Mouse (Mus musculus) right cerebral cortex, adult 18-20 months (tissue): Measurements from ENCODE around the gene Uhrf2.
"Not testable (repeated sequence)": the region's sequence is repeated elsewhere in the genome, so short reads cannot be mapped to it uniquely, and the experiment has no call there.

Experiments
- DNase-seq: peaks from one replicate; pipeline ENCODE4 v3.0.0; 2022; ENCODE audit warnings: mixed read lengths

The Uhrf2 gene

GRCm38 (mm10) chr19:30029894-30030635, at the start of gene Uhrf2:
TSS of gene Uhrf2 (plus strand) at chr19:30030513.
- peak; percentile 95 for DNase-seq

GRCm38 (mm10) chr19:29984208-29985005, 45.9 kb upstream of the Uhrf2 start:
- no peak for DNase-seq

DNA sequence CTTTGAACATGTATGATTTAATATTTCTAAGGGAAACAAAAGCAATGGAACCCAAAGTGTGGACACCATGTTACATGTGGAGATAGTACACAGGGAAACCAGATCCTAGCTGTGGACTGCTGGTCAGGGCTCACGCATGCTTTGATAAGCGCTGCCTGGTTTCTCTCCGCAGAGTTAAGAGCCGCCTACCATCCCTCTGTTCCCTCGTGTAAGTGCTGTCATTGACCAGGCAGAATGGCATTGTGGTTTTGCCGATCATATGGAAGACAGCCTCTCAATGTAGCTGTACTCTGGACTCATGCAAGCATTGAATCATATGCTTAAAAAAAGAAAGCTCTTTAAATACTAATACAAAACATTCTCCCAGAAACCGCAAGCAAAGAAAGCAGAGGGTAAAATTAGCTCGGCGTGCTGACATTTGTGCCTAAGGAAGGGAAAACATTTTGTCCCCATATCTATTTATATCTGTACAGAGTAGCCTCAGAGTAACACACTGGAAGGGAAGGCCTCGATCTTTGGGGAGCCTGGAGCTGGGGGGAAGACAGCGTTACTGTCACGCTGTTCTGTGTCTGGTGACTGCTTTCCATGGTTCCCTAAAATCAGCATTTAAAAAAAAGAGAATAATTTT, 43.7 kb upstream of the Uhrf2 start:
- DNase-seq: peak; percentile 3

DNA sequence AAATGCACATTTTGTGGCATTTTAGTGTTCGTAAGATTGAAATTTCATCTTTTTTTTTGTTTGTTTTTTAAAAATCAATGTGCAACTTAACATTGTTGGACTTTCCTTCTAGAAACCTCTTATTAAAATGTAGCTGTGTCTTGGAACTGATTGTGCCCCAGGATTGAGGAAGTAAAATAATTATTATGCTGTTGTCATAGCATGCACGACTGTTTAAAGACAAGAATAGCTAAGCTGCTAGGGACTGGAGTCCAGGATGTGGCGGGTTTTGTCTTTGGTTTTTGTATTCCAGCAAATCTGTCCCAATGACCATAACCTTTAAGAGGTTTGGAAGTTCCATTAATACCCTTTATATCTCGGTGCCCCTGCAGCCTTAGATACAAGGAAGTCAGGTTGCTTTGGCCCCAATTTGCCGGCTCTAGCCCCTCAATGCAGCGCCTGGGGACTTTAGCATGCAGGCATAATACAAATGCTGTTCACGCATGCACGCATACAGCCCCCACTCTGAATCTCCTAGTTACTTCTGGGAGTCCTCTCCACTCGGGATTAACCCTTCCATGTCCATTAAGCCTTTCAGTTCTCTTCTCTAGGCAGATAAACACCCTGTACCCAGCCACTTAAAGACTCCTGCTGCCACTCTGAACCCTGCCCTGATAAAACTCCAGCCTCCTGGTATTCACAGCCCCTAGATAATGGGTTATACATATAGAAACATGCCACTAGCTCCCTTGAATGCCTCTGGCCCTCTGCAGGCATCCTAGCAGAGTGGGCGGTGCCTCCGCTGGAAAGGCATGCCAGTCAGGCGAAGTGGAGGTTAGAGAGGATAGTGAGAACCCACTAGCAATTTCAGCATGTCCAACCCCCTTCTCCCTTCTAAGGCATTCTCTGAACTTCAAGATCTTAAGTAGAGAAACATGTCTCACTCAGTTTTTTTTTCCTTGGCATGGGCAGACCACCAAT, 29.6 kb upstream of the Uhrf2 start:
- no peak for DNase-seq

DNA sequence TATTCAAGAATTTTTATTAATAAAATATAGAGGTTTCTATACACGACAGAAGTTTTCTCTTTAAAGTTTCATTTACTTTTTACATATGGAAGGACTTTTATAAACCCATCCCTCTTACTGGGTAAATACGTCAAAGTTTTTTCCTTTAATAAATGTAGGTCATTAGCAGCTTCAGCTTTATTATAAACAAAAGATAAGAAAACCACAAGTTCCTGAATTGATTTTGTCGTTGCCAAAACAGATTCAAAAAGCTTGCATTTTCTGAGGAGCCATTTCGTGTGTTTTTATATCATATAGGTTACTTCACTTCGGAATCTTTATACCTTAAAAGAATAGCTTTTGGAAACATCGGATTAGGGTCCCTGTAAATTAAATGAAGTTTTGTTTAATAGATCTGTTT, 28.8 kb upstream of the Uhrf2 start:
- no peak for DNase-seq

- DNase-seq: no peak
Measured at GRCm38 (mm10) chr19:30003621-30004020, 26.7 kb upstream of the Uhrf2 start, which contains the start of gene Trpd52l3. TSS of gene Trpd52l3 (plus strand) at chr19:30003790.

DNA sequence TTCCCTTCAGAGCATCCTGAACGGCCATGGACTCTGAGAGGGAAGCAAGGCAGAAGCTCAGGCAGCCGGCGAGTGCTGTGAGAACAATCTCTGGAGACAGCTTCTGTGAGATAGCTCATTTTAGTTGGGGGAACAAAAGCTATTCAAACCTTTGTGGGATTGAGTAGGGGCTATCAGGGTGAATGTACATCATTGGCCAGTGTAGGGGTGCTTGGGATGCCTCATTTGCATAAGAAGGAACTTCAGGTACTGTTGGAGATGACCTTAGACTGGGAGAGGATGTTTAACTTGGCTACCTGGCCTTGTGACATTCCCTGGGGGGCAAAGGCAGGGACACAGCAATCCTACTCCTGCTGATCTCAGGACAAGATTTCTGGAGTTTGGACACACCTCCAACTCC, 23.9 kb upstream of the Uhrf2 start:
- no peak for DNase-seq

DNA sequence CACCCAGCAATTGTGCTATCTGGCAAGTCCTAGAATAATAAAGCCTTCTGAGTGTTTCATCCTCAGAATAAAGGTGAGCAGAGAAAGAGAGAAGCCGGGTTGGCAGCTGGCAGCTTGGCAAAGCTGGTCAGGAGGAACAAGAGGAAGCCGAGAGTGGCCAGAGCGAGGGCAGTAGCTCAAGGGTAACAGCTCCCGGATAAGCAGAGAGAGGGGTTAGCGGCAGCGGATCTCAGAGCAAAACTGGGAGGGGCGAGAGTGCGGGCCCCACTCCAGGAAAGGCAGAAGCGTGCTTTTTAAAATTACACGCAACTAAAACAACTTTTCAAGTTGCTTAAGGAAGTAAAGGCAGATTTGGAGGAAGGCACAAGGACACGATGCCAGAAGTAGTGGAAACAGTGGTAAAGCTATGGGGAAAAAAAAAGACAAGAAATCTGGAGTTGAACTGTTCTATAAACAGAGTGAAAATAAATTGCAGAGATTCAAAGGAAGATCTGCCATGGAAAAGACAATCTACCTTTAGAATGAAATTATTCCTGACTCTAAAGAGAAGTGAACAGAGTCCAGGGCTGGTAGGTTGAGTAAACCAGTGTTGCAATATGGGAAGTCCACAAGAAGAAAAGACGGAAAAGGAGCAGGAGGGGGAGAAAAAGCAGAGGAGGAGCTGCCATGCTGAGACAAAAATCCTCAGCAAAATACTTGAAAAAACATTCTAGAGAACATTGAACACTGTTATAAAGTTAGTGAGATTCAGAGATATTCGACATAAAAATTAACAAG, 19.6 kb upstream of the Uhrf2 start:
- DNase-seq: no peak

DNA sequence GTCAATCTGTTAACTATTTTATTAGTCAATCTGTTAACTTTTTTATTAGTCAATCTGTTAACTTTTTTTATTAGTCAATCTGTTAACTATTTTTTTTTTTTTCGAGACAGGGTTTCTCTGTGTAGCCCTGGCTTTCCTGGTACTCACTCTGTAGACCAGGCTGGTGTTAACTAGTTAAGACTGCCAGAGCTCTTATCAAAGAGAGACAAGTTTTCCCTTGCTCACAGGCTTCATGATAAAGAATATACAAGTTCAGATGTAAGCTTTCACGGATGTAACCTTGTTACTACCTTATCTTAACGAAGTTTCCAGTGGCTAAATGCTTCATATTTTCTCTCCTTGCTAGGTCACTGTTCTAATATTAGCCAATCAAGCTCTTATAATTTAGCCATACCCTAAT, 16.0 kb upstream of the Uhrf2 start:
- no peak for DNase-seq

DNA sequence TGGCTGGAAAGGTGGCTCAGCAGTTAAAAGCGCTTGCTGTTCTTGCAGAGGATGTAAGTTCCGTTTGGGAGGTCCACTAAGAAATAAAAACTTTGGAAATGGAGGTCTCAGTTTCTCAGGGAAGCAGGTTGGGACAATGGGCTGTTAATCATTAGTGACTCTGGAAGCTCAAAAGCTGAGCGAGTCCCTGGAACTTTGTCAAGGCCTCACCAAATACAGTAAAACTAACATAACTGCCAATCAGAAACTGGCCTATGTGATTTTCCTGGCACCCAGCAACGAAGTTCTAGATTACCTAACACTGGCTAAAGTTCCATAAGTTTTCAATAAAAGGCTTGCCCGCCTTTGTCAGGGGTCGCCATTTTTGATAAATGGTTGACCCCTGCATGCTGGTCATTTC, 14.2 kb upstream of the Uhrf2 start:
- DNase-seq: no peak

- DNase-seq: not testable (repeated sequence)
Measured at GRCm38 (mm10) chr19:30023419-30023818, 6.9 kb upstream of the Uhrf2 start.

DNA sequence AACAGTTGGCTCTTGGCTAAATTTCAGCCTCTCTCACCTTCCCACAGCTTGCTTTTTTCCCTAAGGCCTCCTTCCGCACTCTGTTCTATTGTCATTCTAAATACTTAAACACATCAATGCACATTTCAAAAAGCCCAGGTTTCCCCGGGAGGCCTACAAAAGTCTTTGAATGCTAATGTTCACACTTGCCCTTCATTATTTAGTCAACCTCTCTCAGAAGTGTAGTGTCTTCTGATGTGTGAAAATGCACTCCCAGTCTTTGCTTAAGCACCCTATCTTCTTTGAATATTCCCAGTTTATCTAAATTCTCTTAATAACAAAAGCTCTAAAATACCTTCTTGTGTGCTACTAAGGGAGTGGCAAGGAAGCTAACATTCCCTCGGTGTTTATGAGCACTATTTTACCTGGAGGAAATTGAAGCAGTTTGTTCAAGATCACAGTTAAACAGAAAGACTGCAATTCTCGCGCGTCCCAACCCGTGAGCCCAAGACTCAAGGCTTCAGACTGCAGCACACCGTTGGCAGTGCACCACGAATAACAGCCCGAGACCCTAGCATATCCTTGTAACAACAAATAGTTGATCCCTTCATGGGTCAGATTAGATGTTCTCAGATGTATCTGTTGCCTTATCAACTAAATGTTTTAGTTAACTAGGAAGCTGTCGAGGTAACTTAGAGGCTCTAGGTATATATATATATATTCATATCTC, 1.2 kb upstream of the Uhrf2 start:
- DNase-seq: no peak

- no peak for DNase-seq
Measured at GRCm38 (mm10) chr19:30030636-30031467, 539 bp downstream of the Uhrf2 start.

GRCm38 (mm10) chr19:30031468-30031931, 1.2 kb downstream of the Uhrf2 start:
- no peak for DNase-seq

DNA sequence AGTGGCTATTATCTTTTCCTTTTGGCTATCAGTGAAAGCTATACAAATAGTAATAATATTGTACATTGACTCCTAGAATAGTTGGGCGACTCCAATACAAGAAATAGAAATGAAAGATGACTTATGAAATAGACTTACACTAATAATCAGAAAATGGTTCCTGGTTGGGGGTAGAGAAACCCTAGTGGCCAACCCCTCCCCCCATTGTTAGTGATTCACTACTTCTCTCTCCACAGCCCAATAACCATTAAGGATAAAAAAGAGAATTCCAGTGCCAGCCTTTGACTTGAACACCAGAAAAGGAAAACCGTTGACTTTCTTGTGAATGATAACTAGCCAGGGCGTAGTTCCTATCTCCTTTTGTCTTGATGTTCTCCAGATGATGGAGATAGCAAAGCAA, 1.9 kb downstream of the Uhrf2 start:
- no peak for DNase-seq

DNA sequence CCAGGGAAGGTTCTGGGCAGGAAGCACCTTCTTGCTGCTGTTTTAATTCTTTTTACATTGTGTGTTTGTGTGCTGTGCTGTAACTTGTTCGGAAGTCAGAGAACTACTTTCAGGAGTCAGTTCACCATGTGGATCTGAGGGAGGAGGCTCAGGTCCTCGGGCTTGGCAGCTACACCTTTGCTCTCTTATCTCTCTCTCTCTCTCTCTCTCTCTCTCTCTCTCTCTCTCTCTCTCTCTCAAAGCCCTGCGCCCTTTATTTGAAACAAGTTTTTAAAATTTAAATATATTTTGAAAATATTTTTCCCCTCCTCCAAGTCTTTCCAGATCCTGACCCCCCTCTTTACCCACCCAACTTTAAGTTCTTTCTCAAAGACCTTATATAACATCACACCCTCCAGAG, 5.0 kb downstream of the Uhrf2 start:
- DNase-seq: no peak

- no peak for DNase-seq
Measured at GRCm38 (mm10) chr19:30043691-30044090, 13.4 kb downstream of the Uhrf2 start.

GRCm38 (mm10) chr19:30044630-30045029, 14.3 kb downstream of the Uhrf2 start:
- no peak for DNase-seq

DNA sequence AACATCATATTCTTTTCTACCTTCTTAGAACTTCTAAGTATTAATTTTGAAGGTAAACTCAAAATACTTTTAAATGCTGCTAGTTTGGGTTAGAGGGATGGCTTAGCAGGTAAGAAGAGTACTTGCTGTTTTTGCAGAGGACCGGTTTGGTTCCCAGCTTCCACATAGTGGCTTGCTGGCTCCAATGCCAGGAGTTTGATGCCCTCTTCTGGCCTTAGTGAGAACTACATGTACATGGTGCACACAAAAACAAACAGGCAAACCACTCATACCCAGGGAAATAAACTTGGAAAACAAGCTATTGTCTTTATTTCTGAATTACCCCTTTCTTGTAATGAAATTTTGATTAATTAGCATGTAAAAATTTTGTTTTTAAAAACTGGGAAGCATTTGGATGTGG, 15.5 kb downstream of the Uhrf2 start:
- DNase-seq: no peak

DNA sequence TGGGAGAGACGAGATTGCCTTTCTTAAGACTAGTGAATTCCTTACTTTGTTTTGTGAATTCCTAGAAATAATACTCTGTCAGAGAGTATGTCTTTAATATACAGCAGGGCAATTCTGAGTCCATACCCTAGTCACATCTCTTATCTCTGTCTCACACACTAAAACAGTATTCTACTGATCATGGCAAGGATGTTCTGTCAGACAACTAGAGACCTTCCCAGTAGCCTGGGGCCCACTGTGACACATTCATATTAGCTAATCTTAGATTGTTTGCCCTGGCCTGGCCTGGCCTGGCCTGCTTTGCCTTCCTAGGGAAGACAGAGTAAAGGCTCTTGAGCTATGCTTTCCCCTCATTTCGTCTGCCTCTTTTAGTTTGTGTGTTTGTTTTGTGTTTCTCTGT, 20.3 kb downstream of the Uhrf2 start:
- DNase-seq: no peak
